Mouse (Mus musculus) erythroblast, adult 5-6 weeks (primary cell): ENCODE measurements around the gene Slc52a3. TPM values are rescaled to one million over a fixed set of nuclear protein-coding genes. Genes with fewer than 3 reads are reported as not detected.
A peak's percentile ranks its signal among the peaks of the same experiment; 100 is the strongest.

Source experiments
- ATAC-seq: replicated peaks from 2 replicates; pipeline ENCODE4 v1.8.0; 2016; ENCODE audit warnings: moderate number of reproducible peaks, mild to moderate bottlenecking, moderate TSS enrichment, inconsistent platforms; ENCODE audit not compliant: poor library complexity, low FRiP score, severe bottlenecking
- total RNA-seq, 2 experiments: library from RNA; stranded (forward) in 1 of 2; stranded (reverse) in 1 of 2; fragments of 150-400 nt in 1 of 2; fragments of 200-764, 138-1000 nt in 1 of 2; gene quantifications; 2 replicates each; pipeline versions ENCODE4 v1.2.3 to v1.2.4; 2015 to 2017; ENCODE audit warnings: low replicate concordance in 2 of 2

The Slc52a3 gene
- not detected in 2 replicates for total RNA-seq (2015; ENCODE audit: low replicate concordance)
- total RNA-seq (2017; ENCODE audit: low replicate concordance), result not detected in 2 replicates

DNA sequence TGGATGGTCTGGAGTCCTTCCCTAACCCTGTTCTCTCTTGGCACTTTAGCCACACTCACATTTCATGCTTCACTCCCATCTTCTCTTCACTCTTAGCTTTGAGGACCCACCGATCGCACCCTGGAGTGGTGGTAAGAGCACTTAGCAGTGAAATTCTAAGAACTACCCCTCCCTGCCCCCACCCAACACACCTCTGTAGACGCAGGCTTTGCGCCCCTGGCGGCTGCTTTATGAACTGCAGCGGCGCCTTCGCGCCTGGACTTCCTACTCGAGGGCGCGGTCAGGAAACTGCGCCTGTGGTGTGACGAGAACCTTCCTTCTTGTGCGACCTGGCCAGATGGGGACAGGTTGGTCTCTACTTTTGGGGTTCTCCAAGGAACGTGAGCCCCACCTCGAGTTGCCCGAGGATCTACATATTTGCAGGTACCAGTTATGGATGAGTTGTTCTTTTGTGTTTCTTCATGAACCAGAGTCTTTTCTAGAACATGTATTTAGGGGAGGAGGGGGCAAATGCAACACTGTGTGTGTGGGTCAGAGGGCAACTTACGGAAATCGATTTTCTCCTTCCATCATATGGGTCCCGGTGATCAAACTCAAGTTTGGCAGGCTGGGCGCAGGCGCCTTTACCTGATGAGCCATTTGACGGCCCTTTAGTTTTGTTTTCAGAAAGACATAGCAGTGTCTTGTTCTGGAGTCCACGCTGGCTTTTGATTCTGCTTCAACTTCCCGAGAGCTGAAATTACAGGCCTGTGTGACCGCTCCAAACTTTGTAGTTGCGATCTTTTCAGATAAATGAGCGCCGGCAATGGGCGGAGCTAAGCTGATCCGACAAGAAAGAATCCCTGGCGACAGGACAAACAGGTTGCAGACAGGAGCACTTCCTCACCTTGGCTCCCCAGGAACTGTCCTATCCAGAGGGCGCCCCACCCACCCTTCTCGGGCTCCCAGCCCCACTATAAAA, at the start of gene Slc52a3:
Slc52a3 (plus strand) TSS at position 283 of the 961 bp plus-strand sequence.
- ATAC-seq, result peak; percentile 64

DNA sequence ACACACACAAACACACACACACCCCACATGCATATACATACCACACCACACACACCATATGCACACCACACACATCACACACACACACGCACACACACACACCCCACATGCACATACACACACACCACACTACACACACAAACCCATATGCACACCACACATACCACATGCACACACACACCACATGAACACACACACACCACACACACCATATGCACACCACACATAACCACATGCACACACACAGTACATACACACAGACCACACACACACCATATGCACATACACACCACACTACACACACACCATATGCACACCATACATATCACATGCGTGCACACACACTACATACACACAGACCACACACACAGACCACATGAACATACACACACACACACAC, 48.7 kb upstream of the Slc52a3 start:
- no peak for ATAC-seq

DNA sequence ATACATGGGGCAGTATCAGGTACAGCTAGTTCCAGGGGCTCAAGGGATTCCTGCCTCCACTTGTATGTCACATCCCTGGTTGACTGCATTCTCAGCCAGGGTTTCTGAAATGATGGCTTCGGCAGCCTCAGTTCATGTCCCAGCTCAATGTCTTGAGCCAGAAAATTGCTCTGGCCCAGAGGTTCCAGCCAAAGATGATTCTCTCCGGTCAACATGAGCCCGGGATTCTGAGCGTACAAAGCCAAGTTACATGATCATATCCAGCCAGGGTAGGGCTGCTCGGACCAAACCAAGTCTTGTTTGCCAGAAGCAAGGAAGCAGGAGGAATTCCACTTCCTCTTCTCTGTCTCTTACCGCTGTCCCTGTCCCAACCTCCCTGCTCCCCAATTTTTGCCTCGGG, 48.0 kb upstream of the Slc52a3 start:
- no peak for ATAC-seq

DNA sequence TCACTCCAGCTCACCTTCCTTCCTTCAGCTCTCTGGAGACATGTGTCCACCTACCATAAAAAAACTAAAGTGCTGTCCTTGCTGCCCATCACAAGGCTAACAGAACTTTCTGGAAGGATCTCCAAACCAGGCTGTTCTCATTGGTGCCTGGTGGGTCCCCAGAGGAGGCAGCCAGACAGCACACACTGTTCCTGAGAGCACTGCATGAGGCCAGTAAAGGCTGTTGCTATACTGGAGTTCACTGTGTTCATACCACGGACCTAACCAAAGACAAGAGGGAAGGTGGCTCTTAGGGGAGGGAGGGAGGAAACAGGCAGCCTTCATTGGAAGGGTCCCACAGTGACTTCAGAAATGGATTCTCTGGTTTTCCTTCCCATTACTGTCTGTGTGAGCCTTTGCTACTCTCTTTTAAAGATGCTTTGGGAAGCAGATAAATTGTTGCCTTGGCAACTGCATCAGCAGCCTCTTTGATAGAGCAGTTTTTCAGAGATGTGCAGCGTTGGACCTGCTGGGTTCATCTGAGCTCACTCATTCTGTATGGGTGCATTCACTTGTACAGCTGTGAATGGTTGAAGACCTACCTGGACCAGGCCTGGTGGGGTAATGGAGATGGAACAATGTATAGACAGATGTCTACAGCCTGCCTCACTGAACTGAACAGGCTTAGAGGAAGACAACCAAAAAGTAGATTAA, 47.1 kb upstream of the Slc52a3 start:
- no peak for ATAC-seq

DNA sequence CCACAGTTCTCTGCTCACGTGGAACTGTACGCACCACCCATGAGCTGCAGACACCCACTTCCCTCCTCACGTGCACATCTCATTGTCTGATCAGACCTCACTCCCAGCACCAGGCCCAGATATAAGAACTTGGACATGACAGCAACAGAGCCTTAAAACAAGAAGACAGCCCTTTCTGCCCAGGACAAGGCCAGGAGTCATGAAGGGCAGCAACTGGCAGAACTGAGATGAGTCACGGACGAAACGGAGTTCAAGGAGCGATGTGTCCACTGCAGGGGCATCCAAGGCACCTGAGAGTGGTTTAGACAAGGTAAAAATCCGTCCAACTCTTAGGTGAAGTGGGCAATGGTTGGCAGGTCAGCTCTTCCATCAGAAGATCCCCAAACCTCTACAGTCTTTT, 42.6 kb upstream of the Slc52a3 start:
- ATAC-seq, result no peak

DNA sequence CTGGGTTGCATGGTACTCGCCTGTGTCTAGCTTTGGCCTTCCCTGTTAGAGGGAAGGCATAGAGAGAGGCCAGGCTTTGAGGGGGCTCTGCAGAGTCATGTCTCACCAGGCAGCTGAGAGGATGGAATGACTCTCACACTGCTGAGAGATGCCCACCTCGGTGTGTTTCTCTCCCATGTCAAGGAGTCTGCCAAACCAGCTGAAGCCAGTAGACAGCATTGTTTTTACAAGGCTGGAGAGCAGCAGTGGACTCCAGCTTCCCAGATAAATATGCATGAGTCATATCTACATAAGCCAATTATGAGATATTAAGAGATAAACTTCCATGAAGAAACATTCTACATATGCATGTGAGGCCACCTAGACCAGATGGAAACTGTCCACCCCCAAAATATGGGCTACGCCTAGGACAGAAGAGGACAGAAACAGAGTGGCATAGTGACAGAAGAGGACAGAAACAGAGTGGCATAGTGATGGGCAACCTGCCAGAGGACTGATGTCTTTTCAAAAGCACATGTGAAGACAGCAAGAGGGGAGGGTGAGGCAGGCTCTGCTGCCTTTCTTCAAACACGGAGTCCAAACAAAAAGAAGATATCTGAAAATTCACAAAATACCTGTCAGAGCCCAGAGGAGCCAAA, 39.7 kb upstream of the Slc52a3 start:
- ATAC-seq, result no peak

DNA sequence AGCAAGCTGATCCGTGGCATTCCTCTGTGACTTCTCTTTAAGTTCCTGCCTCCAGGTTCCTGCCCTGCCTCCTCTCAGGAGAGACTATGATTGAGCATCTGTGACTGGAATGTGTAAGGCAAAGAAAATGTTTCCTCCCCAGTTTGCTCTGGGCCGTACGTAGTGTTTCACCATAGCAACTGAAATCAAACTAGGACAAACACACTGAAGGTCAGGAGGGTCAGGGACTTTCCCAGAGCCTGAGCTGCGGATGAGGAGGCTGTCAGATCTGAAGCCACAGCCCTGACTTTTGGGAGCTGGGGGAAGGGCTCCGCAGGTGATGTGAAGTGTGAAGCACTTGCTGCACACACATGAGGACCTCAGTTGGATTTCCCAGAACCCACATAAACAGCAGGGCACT, 37.0 kb upstream of the Slc52a3 start:
- no peak for ATAC-seq

DNA sequence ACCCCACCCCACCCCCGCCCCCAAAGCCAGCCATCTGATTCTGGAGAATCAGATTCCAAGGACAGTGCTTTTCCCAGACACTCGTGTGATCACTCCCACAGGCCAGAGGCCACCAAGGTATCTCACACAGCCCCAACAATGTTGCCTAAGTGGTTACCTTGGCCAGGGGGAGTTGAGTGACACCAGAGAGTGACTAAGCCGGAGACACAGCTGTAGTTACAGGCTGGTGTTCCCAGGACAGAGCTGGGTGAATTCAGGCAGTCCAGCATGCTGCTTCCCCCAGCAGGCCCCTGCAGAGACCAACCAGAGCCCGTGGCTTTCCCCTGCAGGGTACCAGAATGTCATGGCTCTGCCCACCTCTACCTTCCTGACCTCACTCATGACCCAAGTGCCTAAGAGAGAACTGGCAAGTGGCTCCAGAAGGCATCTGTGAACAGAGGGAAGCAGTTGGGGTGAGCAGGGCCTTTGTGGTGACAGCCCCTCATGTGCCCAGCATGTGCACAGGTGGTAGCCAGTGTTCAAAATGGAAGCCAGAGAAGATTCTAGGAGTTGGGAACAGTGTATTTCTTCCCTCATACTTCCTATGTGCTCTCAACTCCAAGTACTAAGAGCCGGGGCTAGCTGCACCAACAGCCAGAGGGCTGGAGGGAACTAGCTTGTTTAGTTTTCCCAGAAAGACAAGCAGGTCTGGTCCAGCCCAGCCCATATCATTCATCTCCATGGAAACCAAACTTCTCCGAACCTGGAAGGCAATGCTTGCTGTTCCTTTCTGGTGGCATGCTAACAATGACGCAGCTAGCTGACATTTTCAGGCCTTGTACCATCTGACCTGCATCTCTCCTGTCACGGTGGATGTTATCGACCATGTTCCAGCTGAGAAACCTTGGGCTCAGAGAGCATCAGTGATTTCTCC, 34.8 kb upstream of the Slc52a3 start:
- no peak for ATAC-seq

DNA sequence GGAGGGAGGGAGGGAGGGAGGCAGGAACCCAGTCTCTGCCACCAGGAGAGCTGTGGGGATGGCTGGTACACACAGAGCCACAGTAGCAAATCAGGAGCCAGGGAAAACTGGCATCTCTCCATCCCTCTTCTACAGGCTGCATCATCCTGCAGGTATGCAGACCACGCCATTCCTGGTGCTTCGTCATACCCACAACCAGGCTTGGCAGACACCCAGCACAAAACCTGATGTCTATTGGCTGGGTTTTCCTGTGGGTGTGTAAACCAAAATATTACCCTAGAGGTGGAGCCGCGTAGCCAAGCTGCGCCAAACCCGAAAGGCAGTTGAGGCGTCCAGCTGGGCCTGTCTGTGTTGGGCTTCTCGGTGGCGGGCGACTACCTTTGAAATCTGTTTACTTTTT, 33.8 kb upstream of the Slc52a3 start:
- no peak for ATAC-seq

DNA sequence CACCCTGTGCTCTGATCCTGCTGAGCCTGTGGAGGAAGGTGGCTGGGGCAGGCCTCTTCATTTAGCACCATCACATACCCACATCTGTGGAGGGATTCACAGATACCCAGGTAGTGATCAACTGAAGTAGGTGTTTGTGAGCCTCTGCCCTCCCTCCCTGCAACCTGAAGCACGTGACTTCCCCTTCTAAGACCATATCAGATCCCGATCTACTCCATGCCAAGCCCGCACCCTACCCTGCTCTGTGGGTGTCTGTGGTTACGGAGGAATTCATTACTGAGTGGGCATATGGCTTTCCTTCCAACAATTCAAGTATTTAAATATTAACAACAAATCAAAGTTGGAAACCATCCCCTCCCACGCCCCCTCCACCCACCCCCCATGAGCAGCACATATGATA, 33.0 kb upstream of the Slc52a3 start:
- no peak for ATAC-seq

DNA sequence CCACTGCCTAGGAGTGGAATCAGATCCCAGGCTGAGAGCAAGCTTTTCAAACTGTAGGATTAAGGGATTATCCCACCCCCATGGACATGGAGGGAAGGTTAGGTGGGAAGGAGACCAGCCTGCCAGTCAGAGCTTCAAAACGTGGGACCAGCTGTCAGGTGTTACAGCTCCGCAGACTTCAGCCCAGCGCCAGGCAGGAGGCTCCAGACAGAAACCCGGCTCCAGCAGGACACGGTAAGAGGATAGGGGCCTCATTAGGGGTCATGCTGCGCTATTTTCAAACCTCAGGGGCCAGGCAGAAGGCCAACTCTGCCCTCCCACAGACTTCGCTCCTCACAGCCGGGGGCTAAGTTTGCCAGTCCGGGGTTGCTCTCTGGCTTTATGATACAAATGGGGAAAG, 32.3 kb upstream of the Slc52a3 start:
- no peak for ATAC-seq

DNA sequence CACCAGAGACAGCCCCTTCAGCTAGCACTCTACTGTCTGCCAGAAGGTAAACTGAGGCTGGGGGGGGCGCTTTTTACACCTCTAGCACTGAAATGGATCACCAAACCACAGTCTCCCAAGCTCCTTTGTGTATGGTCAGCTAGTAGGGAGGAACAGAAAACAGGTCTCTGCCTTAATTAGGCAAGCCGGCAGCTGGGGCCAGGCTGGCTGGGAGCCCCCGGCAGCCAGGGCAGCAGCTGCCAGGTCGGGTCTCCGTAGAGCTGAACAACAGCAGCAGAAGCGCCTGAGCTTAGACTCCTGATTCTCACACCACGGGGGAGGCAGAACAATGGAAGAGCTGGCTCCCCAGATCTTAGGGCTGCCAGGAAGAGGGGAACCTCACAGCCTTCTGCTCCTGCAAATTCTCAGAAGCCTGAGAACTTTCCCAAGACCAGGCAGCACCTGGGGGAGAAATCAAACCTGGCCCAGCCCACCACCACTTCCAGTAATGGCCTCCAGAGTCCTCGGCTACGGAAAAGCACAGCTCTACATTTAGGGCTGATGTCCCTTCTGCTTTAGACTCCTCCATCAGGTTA, 29.0 kb upstream of the Slc52a3 start:
- no peak for ATAC-seq

DNA sequence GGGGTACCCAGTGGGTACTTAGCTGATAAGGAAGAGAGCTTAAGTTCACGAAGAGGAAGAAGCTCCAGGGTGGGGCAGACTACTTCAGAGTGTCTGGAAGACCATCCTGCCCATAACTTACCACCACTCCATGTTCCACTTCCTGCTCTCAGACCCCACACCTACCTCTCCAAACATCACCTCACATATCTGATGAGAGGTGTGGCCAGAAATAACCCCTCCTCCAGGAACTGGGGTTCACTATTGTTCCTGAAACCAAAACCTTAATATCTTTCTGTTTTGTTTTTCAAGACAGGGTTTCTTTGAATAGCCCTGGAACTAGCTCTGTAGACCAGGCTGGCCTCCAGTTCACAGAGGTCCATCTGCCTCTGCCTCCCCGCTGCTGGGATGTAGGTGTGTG, 28.5 kb upstream of the Slc52a3 start:
- no peak for ATAC-seq

DNA sequence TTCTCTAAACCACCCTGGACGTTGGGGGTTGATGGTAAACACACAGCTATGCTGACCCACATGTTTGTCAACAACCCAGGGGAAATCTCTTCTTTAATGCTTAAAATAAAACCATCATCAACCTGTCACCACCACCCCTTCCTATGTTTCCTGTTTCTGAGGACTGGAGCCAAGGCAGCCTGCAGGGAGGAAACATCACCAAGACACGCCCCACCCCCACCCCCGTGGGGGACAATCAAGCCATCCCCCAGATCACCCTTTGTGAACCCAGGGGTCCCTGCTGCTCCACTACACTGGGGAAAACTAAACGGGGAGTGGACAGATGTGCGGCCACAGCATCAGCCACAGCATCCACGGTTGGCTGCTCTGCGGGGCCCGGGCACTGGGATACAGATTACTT, 27.9 kb upstream of the Slc52a3 start:
- no peak for ATAC-seq

DNA sequence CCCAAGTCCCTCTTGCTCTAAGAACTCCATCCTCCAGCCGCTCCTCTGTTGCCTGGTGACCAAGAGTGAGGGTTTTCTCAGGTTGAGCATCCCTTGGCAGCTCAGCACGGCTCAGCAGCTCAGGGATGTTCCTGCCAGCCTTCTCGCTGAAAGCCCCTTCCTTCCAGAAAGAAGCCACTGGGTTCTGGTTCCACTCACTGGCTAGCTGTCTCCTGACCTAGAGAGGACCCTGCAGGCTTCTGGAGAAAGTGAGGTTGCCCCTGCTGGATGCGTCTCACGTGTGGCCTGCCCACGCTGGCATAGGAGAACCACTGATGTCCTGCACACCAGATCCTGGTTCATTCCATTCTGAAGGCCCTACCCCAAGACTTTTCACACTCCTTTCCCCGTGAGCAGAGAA, 27.3 kb upstream of the Slc52a3 start:
- ATAC-seq, result no peak

DNA sequence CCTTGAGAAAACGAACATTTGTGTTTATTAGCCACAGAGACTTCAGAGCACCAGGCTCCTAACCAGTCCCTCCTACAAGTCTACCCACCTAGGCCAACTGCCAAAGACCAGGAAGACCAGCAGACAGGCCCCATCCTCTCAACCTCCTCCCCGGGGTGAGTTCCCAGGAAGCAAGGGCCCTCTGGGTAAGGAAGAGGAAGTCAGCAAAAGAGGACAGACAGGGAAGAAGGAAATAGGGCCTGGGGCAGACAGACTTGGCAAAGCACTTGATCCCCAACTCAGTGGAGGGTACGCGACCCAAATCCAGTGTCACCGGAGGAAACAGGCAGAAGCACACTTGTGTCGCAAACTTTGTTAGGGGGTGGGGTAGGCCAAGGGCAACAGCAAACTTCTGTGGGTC, 26.9 kb upstream of the Slc52a3 start:
- ATAC-seq, result no peak

DNA sequence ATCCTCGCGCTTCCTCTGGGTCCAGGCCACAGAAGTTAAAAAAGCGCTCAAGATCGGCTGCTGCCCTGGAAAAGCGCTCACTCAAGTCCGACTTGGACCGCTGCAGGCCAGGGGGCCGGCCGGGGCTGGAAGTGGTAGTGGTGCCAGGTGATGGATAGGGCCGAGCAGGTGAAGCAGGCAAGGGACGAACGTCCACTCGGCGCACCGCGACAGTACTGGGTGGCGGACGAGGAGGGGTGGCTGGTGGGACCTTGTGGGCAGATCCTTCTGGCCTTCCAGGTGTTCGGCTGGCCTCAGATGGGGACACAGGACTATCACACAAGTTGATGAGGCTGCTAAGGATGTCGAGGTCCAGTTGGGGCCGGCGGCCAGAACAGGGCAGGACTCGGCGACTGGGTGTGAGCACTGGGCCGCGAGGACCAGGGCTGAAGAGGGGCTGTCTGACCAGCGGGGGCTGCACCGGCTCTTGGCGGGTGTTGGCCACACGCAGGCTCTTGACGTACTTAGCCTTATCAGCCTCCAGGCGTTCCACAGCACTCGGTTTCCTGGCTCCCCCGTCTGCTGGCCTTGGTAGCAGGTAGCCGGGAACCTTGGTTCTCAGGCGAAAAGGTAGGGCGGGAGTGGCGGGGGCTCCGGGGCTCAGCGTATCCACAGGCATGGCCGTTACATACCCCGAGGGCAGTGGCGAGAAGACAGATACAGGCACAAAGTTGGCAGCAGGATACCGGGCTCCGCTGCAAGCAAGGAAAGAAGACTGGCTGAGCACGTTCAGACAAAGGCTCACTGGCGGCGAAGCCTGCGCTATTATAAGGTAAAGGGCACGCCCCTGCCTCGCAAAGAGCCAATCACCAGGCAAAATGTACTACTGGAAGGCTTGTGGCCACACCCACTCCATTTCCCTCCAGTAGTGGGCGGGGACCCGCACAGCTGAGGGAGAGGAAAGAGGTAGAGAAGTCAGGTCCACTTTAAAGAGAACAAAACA, 25.8 kb upstream of the Slc52a3 start:
- ATAC-seq, result 0 out of 2 replicates have a peak, but pooled peaks have one; percentile 18

DNA sequence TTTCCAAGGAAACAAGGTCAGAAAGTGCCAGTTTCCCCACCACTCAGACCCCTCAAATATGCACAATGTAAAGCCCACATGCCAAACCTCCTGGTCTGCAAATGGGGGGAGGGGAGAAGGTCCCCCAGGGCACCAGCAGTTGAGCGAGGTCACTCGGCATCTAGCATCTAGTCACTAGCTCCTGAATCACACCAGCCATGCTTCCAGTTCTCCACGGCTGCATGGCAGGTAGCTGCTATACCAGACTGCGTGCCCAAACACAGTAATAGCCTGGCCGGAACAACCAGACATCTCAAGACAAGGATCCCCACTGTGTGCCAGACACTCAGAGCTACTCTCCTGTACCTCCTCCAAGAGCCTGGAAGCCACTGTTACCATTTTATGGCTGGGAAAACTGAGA, 24.6 kb upstream of the Slc52a3 start:
- ATAC-seq, result no peak
